Mouse (Mus musculus) CH12.LX (cell line): ENCODE data around the gene Syngap1. TPM values are rescaled to one million over a fixed set of nuclear protein-coding genes. Genes with fewer than 3 reads are reported as not detected.

Source experiments
- DNase-seq: peaks from one replicate; pipeline ENCODE4 v3.0.0-alpha.2; 2013; ENCODE audit errors: extremely low read depth
- H3K27ac ChIP-seq: 2 replicates; pipeline ENCODE4 v1.5.1; 2012; ENCODE audit warnings: low read depth, mild to moderate bottlenecking, control low read depth, moderate library complexity; ENCODE audit not compliant: insufficient read depth
- H3K27me3 ChIP-seq: replicated peaks from 2 replicates; pipeline ENCODE3; 2012; ENCODE audit warnings: inconsistent platforms
- H3K36me3 ChIP-seq, 2 experiments: replicated peaks in 1 of 2; 2 replicates each; pipeline versions ENCODE3 to v1.6.1; 2012; ENCODE audit warnings: inconsistent platforms in 1 of 2, low read length in 1 of 2, mild to moderate bottlenecking in 1 of 2, mixed read lengths in 1 of 2, moderate library complexity in 1 of 2; ENCODE audit not compliant: control insufficient read depth in 1 of 2, insufficient read depth in 1 of 2
- H3K4me1 ChIP-seq, 2 experiments: 2 replicates each; pipeline ENCODE4 v1.6.1; 2012; ENCODE audit warnings: inconsistent platforms in 1 of 2, moderate library complexity in 1 of 2; ENCODE audit not compliant: insufficient read depth in 2 of 2, control insufficient read depth in 1 of 2
- H3K4me2 ChIP-seq: 2 replicates; pipeline ENCODE4 v1.6.1; 2012; ENCODE audit warnings: low read depth, mild to moderate bottlenecking, control low read depth; ENCODE audit not compliant: poor library complexity, insufficient read depth, severe bottlenecking
- H3K4me3 ChIP-seq, 3 experiments: fragments of 150-350 bp in 1 of 3; sonication (generic) in 1 of 3; replicated peaks in 1 of 3; 2 replicates each; pipeline versions ENCODE3 to v1.5.1; 2011 to 2012; ENCODE audit warnings: low read depth in 2 of 3, low read length in 2 of 3, mild to moderate bottlenecking in 2 of 3, moderate library complexity in 2 of 3, control low read depth in 1 of 3, improper control_type of control experiment in 1 of 3, inconsistent platforms in 1 of 3, mixed read lengths in 1 of 3; ENCODE audit not compliant: poor library complexity in 1 of 3
- H3K79me2 ChIP-seq: replicated peaks from 2 replicates; pipeline ENCODE4 v1.6.1; 2012; ENCODE audit warnings: mild to moderate bottlenecking, moderate library complexity; ENCODE audit not compliant: control insufficient read depth, poor library complexity, insufficient read depth, severe bottlenecking; ENCODE audit errors: extremely low read depth
- H3K9ac ChIP-seq: 2 replicates; pipeline ENCODE4 v1.6.1; 2012; ENCODE audit warnings: low read depth, mild to moderate bottlenecking, control low read depth, moderate library complexity; ENCODE audit not compliant: insufficient read depth
- H3K9me3 ChIP-seq: replicated peaks from 2 replicates; pipeline ENCODE3; 2012; ENCODE audit warnings: low read length, inconsistent platforms, mixed read lengths
- BHLHE40 ChIP-seq: IDR thresholded peaks from 2 replicates; pipeline ENCODE4 v1.6.1; 2011; ENCODE audit warnings: mild to moderate bottlenecking, low read depth, low read length, improper control_type of control experiment
- CTCF ChIP-seq, 2 experiments: IDR thresholded peaks in 1 of 2; conservative IDR thresholded peaks in 1 of 2; 2 replicates each; pipeline ENCODE4 v1.5.1; 2011 to 2012; ENCODE audit warnings: low read depth in 2 of 2, low read length in 2 of 2, improper control_type of control experiment in 1 of 2, inconsistent platforms in 1 of 2, mild to moderate bottlenecking in 1 of 2, moderate library complexity in 1 of 2
- EP300 ChIP-seq: IDR thresholded peaks from 2 replicates; pipeline ENCODE4 v1.6.1; 2011; ENCODE audit warnings: low read length, improper control_type of control experiment
- GABPA ChIP-seq: IDR thresholded peaks from 2 replicates; pipeline ENCODE4 v1.6.1; 2012; ENCODE audit warnings: low read depth, low read length, improper control_type of control experiment, inconsistent platforms; ENCODE audit not compliant: insufficient replicate concordance
- HCFC1 ChIP-seq: IDR thresholded peaks from 2 replicates; pipeline ENCODE4 v1.6.1; 2012; ENCODE audit warnings: low read depth, mild to moderate bottlenecking, inconsistent platforms, low read length, improper control_type of control experiment
- MAZ ChIP-seq: IDR thresholded peaks from 2 replicates; pipeline ENCODE4 v1.6.1; 2012; ENCODE audit warnings: low read depth, mild to moderate bottlenecking, inconsistent platforms, low read length, improper control_type of control experiment, moderate library complexity
- MEF2A ChIP-seq: IDR thresholded peaks from 2 replicates; pipeline ENCODE4 v1.6.1; 2014; ENCODE audit warnings: low read depth, mild to moderate bottlenecking, inconsistent platforms, low read length, improper control_type of control experiment, borderline replicate concordance
- MXI1 ChIP-seq: IDR thresholded peaks from 2 replicates; pipeline ENCODE4 v1.6.1; 2011; ENCODE audit warnings: mild to moderate bottlenecking, low read depth, low read length, improper control_type of control experiment
- NRF1 ChIP-seq: IDR thresholded peaks from 2 replicates; pipeline ENCODE4 v1.6.1; 2014; ENCODE audit warnings: low read depth, mild to moderate bottlenecking, inconsistent platforms, low read length, improper control_type of control experiment, moderate library complexity
- POLR2AphosphoS2 ChIP-seq: IDR thresholded peaks from 2 replicates; pipeline ENCODE4 v1.6.1; 2011; ENCODE audit warnings: low read depth, low read length, improper control_type of control experiment
- UBTF ChIP-seq: IDR thresholded peaks from 2 replicates; pipeline ENCODE4 v1.6.1; 2012; ENCODE audit warnings: low read depth, mild to moderate bottlenecking, inconsistent platforms, low read length, improper control_type of control experiment, moderate library complexity
- USF1 ChIP-seq: IDR thresholded peaks from 2 replicates; pipeline ENCODE4 v1.6.1; 2014; ENCODE audit warnings: low read depth, mild to moderate bottlenecking, inconsistent platforms, low read length, improper control_type of control experiment
- dilution Hi-C: fragments of 300-500 bp; cut with MboI; formaldehyde crosslinking; loops from 2 replicates; pipeline ENCODE4 v1.14.3; 2020; ENCODE audit warnings: low sequenced_read_pairs; ENCODE audit not compliant: extremely low pct_unique_long_range_greater_than_20kb, extremely low pct_ligation_motif_present
- in situ Hi-C: fragments of 300-500 bp; cut with MboI; formaldehyde crosslinking; loops from 3 replicates; pipeline ENCODE4 v1.14.3; 2019; ENCODE audit warnings: low sequenced_read_pairs, low pct_ligation_motif_present, low pct_unique_long_range_greater_than_20kb, mixed read lengths
- polyA plus RNA-seq: library from polyadenylated mRNA; unstranded; fragments of >175 nt; gene quantifications from 2 replicates; pipeline ENCODE4 v1.2.1, GENCODE M21; 2012; ENCODE audit warnings: low read depth; ENCODE audit not compliant: insufficient read length
- total RNA-seq, 2 experiments: library from RNA; depleted of rRNA; stranded (reverse); fragments of 300-350 nt in 1 of 2; fragments of >200 nt in 1 of 2; gene quantifications; 2 replicates each; pipeline ENCODE4 v1.2.3; 2012 to 2014

Syngap1 gene
- total and polyA plus RNA-seq, 3 experiments: 1.3 to 2.4 TPM; not detected in 1

GRCm38 (mm10) chr17:27021076-27021475, 80.0 kb downstream of the Syngap1 start:
- Histone ChIP-seq H3K9me3 (no peaks in the 10 kb centered on the region), H3K4me1 (peaks cover 10 to 49% of the 10 kb centered on the region in 2 experiments), H3K36me3 (peaks cover 45 to 62% of the 10 kb centered on the region in 2 experiments), H3K79me2 (peaks cover 4% of the 10 kb centered on the region), H3K9ac (no peak overlapping the region), H3K27ac (no peak overlapping the region), H3K27me3 (no peaks in the 10 kb centered on the region), H3K4me3 (no peak overlapping the region), H3K4me2 (no peak overlapping the region)
- TF ChIP-seq CTCF (conservative IDR thresholded peaks at IDR 0.05 in 1 of 2, IDR thresholded peaks at IDR 0.05 in 1 of 2; ENCODE audit: low read depth in 2 of 2, low read length in 2 of 2): no peak
- no peak for TF ChIP-seq BHLHE40
- no peak for TF ChIP-seq MXI1
- no peak for TF ChIP-seq UBTF
- TF ChIP-seq NRF1: no peak
- no peak for TF ChIP-seq HCFC1
- TF ChIP-seq MAZ: no peak
- TF ChIP-seq EP300: no peak
- TF ChIP-seq USF1: no peak
- DNase-seq: no peak
- dilution Hi-C loops: no loop called here
- in situ Hi-C loops: no loop called here

DNA sequence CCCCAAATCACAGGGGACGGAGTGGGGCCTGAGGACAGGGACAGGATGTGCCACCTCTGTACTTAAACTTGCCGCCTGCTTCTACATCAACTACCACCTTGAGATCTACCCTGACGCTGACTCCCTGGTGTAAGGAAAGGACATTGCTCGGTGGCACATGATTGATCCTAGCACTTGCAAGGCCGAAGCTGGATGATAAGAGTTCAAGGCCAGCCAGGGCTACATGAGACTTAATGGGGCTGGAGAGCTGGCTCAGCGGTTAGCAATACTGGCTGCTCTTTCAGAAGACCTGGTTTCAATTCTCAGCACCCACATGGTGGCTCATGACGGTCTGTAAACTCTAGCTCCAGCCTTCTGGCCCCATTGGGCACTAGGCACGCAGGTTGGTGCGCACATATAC, 80.7 kb downstream of the Syngap1 start:
- Histone ChIP-seq H3K4me1 (peaks cover 13 to 50% of the 10 kb centered on the region in 2 experiments), H3K79me2 (peaks cover 11% of the 10 kb centered on the region), H3K4me3 (no peak overlapping the region), H3K36me3 (peaks cover 45 to 63% of the 10 kb centered on the region in 2 experiments), H3K27ac (no peak overlapping the region), H3K27me3 (no peaks in the 10 kb centered on the region), H3K4me2 (no peak overlapping the region), H3K9ac (no peak overlapping the region), H3K9me3 (no peaks in the 10 kb centered on the region)
- in situ Hi-C loops: no loop called here
- dilution Hi-C loops: no loop called here
- no peak for DNase-seq
- TF ChIP-seq MXI1: no peak
- no peak for TF ChIP-seq POLR2AphosphoS2
- TF ChIP-seq GABPA: no peak
- no peak for TF ChIP-seq MEF2A

Other genes with a start within 250 kb of the Syngap1 start
- gene Crebrf, start 225.6 kb upstream of the Syngap1 start, total RNA-seq (2012; rRNA removed): 5.8 and 6.8 TPM in 2 replicates
- gene Crebrf, start 225.6 kb upstream of the Syngap1 start, total RNA-seq (2014; rRNA removed): 8.1 and 8.6 TPM in 2 replicates
- gene Crebrf, start 225.6 kb upstream of the Syngap1 start, polyA plus RNA-seq: 5.8 and 9.2 TPM in 2 replicates
- gene Bnip1, start 160.2 kb upstream of the Syngap1 start, total RNA-seq (2012; rRNA removed): 47.1 and 54.6 TPM in 2 replicates
- gene Bnip1, start 160.2 kb upstream of the Syngap1 start, total RNA-seq (2014; rRNA removed): 59.6 and 63.9 TPM in 2 replicates
- gene Bnip1, start 160.2 kb upstream of the Syngap1 start, polyA plus RNA-seq: 44.1 and 50.9 TPM in 2 replicates
- gene Nkx2-5, start 96.2 kb upstream of the Syngap1 start, total RNA-seq (2012; rRNA removed): not detected in 2 replicates
- gene Nkx2-5, start 96.2 kb upstream of the Syngap1 start, total RNA-seq (2014; rRNA removed): not detected in 2 replicates
- not detected in 2 replicates for gene Nkx2-5, start 96.2 kb upstream of the Syngap1 start, polyA plus RNA-seq
- gene Kifc5b, start 24.2 kb upstream of the Syngap1 start, total RNA-seq (2012; rRNA removed): 19.1 and 22.2 TPM in 2 replicates
- gene Kifc5b, start 24.2 kb upstream of the Syngap1 start, total RNA-seq (2014; rRNA removed): 11.4 and 12.1 TPM in 2 replicates
- gene Kifc5b, start 24.2 kb upstream of the Syngap1 start, polyA plus RNA-seq: 26.9 and 32.0 TPM in 2 replicates
- 3.3 and 4.1 TPM in 2 replicates for gene Phf1, start 8.2 kb upstream of the Syngap1 start, total RNA-seq (2012; rRNA removed)
- gene Phf1, start 8.2 kb upstream of the Syngap1 start, total RNA-seq (2014; rRNA removed): 1.5 and 1.7 TPM in 2 replicates
- gene Phf1, start 8.2 kb upstream of the Syngap1 start, polyA plus RNA-seq: 3.5 and 4.2 TPM in 2 replicates
- gene Cuta, start 1.7 kb upstream of the Syngap1 start, total RNA-seq (2012; rRNA removed): 34.6 and 42.4 TPM in 2 replicates
- gene Cuta, start 1.7 kb upstream of the Syngap1 start, total RNA-seq (2014; rRNA removed): 26.8 and 30.5 TPM in 2 replicates
- gene Cuta, start 1.7 kb upstream of the Syngap1 start, polyA plus RNA-seq: 83.0 and 121 TPM in 2 replicates
- 8.1 and 9.0 TPM in 2 replicates for gene Zbtb9, start 31.9 kb downstream of the Syngap1 start, total RNA-seq (2012; rRNA removed)
- gene Zbtb9, start 31.9 kb downstream of the Syngap1 start, total RNA-seq (2014; rRNA removed): 11.0 and 14.3 TPM in 2 replicates
- gene Zbtb9, start 31.9 kb downstream of the Syngap1 start, polyA plus RNA-seq: 1.1 and 2.0 TPM in 2 replicates
- 57.3 and 69.8 TPM in 2 replicates for gene Bak1, start 87.8 kb downstream of the Syngap1 start, total RNA-seq (2012; rRNA removed)
- gene Bak1, start 87.8 kb downstream of the Syngap1 start, total RNA-seq (2014; rRNA removed): 61.8 and 62.9 TPM in 2 replicates
- gene Bak1, start 87.8 kb downstream of the Syngap1 start, polyA plus RNA-seq: 123 and 140 TPM in 2 replicates
- 8.3 and 11.3 TPM in 2 replicates for gene Itpr3, start 116.1 kb downstream of the Syngap1 start, total RNA-seq (2012; rRNA removed)
- gene Itpr3, start 116.1 kb downstream of the Syngap1 start, total RNA-seq (2014; rRNA removed): 2.5 TPM in 2 replicates
- gene Itpr3, start 116.1 kb downstream of the Syngap1 start, polyA plus RNA-seq: 8.5 and 9.5 TPM in 2 replicates
- gene Uqcc2, start 192.7 kb downstream of the Syngap1 start, total RNA-seq (2012; rRNA removed): 198 and 208 TPM in 2 replicates
- gene Uqcc2, start 192.7 kb downstream of the Syngap1 start, total RNA-seq (2014; rRNA removed): 240 and 277 TPM in 2 replicates
- 107 and 126 TPM in 2 replicates for gene Uqcc2, start 192.7 kb downstream of the Syngap1 start, polyA plus RNA-seq
- gene Ip6k3, start 226.5 kb downstream of the Syngap1 start, total RNA-seq (2012; rRNA removed): 43.4 and 65.7 TPM in 2 replicates
- gene Ip6k3, start 226.5 kb downstream of the Syngap1 start, total RNA-seq (2014; rRNA removed): 25.9 and 26.3 TPM in 2 replicates
- 49.6 and 53.9 TPM in 2 replicates for gene Ip6k3, start 226.5 kb downstream of the Syngap1 start, polyA plus RNA-seq